Mouse (Mus musculus) kidney, adult 9 months (tissue): ENCODE measurements at regions not wholly inside any gene's neighbourhood (a gene's known extent, or its start where the extent isn't known, plus 50 kb on each side); places are given as distances from the start of the nearest gene placed in this dataset.

Source experiments
- DNase-seq: peaks from one replicate; pipeline ENCODE4 v3.0.0; 2022

DNA sequence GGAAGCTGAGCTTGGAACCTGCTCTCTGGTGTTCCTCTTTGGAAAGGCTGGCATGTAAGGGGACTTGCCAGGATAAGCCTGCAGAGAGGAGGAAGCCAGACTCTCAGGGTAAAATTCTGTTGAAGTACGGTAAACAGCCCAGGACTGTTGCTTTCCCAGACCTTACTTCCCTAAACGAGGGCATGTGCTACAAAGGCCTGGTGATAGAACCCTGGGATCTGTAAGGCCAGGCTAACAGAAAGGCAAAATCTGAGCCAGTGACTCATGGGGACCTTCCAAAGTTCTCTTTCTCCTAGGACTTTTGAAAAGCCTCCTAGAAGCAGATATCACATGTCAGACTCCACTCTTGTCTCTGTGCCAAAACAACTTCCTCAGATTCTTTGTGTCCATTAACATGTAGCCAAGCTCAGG lies 130.0 kb upstream of the Cxcr4 start:
- DNase-seq: peak; percentile 40

DNA sequence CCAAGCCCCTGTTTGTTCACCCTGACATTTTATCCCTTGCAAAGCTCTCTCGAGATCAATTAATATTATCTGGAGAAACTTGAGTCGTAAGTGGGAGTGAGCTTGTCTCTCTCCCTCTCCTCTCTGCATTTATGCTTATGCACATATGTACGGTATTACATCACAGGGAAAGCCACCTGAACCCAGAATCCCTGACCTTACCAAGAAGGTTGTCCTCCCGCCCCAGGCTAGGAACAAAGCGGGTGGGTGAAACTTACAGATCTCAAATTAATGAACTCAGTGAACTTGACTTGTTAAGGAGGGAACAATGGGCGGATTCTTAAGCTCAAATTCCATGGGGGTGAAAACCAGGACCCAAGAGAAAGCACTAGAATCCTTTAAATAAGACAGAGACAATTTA lies 122.8 kb upstream of the Cxcr4 start:
- DNase-seq: peak; percentile 26

DNA sequence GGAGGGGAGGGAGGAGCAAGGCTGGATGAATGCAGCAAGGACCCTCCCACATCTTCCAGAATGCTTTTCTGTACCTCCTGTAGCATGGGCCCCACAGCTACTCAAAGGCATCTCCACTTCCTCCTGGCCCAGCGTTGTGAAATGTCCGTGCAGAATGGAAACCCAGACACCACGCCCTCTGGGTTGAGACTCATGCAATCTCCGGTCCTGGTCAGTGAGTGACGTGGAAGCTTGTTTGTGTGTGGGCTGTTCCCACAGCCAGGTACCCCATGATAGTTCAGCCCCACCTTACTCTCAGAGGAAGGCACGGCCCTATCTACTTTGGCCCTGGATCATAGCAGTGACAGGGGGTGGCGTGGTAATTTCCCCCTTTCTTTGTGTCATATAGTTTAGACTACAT lies 120.8 kb upstream of the Cxcr4 start:
- no peak for DNase-seq

DNA sequence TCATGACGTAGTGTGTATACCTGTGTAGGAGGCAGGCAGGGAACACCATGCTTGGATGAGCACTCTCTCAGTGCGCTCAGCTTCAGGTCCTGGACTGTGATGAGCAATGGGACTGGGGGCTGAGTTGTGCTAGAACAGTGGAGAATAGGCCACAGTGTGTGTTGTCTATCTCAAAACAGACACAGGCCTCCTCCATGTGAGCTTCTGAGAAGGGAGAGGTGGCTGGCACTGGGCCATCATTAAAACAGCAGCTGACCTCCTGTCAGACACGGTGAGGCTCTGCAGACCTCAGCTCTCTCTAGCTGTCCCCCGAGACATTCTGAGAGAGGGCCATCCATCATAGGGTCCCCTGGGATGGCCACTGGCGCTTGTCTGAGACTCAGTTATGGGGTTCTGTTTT lies 119.0 kb upstream of the Cxcr4 start:
- no peak for DNase-seq

DNA sequence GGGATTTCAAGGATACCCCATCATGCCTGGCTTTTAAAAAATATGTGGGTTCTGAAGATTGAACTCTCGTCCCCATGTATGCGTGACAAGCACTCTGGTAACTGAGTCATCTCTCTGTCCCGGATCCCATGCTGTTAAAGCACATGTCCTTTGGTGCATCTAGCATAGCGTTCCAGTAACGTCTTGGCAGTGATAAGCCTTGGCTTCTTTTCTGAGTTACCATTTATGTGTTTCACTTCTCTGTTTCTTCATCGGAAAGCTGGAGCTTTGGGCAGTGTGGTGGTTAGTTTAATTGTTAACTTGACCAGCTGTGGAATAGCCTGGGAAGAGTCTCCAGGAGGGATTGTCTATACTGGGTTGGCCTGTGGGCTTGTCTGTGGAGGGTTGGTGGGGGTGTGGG lies 115.7 kb upstream of the Cxcr4 start:
- peak; percentile 15 for DNase-seq

DNA sequence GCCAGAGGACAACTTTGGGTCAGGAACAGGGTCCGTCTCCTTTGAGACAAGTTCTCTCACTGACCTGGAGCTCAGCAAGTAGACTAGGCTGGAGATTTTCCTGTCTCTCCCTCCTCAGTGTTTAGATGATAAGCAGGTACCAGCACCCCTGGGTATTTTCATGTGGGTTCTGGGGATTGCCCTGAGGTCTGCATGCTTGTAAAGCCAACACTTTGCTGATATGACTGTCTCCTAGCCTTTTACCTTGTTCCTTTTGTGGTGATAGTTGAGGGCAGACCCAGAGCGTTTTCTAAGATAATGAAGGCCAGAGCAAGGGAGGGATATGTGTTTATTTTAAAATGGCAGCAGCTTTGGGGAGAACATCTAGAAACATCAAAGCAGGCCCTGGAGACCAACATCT lies 114.1 kb upstream of the Cxcr4 start:
- no peak for DNase-seq

DNA sequence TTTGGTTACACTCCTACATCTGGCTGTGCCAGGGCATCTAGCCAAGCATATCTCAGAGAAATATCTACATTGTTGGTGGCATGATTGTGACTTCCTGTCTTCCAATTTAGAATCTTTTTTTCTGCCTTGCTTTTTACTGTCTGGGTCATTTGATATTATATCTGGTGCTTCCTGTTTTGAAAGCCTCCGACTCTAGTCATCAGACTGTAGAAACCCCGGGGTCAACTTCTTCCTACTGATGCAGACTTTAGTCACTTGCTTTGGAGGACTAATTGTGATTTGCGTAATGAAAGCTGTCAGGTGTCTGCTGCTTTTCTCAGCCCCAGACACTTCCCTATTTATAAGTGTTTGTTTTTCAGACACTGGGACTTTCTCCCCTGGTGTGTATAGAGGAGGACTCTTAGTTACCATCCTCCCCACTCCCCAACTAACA lies 113.0 kb upstream of the Cxcr4 start:
- peak; percentile 43 for DNase-seq

DNA sequence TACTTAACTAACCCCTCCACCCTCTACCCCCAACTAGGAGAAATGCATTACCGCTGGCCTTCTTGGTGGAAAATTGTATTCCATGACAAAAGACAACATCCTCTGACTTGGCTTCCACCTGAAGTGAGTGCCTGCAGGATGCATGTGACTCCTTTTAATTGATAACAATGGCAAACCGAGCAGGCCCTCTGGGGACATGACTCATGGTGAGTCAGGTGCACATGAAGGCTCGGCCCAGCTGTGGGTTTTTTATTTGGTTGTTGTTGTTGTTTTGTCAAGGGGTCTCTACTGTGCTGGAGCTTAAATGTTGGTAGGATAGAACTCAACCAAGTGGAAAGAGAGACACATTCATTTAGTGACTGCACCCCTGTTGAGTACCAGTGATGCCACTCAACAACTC lies 109.2 kb upstream of the Cxcr4 start:
- DNase-seq: no peak

DNA sequence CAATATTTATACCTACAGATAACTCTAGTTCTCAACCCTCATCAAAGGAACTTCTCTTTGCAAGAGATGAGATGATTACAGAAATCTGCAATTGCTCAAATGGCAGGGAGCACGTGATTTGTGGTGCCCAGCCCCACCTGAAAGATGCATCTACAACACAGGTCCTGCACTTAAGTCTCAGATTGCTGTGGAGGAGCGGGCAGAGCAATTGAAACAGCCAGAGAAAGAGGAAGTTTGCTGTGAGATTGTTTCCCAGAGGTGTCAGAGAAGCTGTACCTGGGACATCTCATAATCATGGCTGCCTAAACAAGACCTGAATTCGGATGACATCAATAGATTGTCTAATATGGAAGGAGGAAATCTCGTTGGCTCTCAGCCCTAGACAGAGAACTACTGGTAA lies 105.9 kb upstream of the Cxcr4 start:
- DNase-seq: no peak

DNA sequence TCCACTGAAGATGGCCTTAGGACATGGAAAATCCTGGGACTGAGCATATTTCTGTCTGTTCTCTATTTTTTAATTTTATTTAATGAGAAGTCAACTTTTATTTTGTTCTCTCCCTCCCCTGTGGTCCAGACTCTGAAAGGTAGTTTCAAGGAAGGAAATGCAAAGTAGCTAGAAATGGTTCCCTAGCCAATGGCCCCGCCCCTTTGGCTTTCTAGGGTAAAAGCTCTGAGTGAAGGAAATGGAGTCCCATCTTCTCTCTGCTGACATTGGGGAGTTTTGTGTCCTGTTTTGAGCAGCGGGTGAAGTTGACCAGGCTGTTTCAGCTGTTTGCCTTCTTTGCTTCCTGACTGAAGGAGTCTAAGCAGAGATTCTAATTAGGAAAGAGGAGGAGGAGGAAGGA lies 103.8 kb upstream of the Cxcr4 start:
- no peak for DNase-seq

DNA sequence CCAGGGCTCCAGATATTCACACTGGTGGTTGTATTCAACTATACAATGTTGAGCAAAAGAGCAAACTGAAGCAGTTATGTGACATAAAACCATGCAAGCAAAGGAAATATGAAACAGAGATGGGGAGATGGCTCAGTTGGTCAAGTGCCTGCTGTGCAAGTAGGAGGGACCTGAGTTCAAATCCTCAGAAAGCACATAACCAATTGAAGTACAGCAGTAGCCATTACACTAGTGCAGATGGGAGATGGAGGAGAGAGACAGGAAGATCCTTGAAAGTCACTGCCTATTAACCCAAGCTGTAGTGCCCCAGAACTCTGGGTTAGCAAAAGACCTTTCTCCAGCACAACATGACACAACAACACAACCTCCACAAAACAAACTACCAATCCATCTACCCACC lies 100.7 kb upstream of the Cxcr4 start:
- no peak for DNase-seq

DNA sequence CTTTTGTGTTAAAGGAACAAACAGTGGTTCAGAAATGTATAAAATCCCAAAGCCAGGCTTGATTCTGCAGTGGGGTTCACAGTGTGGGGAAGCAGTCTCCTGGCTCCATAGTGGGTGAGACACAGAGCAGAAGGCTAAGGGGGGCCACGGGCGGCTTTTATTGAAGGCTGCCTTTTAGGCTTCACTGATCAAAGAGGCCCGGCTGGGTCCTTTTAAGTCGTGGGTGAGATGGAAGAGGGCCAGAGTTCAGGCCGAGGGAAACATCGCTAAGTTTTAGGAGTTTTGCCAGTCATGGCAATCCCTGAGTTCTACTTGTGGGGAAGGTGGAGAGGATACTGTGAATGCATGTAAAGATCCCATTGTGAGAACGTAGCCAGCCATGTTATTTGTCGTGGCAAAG lies 100.2 kb upstream of the Cxcr4 start:
- DNase-seq: no peak

DNA sequence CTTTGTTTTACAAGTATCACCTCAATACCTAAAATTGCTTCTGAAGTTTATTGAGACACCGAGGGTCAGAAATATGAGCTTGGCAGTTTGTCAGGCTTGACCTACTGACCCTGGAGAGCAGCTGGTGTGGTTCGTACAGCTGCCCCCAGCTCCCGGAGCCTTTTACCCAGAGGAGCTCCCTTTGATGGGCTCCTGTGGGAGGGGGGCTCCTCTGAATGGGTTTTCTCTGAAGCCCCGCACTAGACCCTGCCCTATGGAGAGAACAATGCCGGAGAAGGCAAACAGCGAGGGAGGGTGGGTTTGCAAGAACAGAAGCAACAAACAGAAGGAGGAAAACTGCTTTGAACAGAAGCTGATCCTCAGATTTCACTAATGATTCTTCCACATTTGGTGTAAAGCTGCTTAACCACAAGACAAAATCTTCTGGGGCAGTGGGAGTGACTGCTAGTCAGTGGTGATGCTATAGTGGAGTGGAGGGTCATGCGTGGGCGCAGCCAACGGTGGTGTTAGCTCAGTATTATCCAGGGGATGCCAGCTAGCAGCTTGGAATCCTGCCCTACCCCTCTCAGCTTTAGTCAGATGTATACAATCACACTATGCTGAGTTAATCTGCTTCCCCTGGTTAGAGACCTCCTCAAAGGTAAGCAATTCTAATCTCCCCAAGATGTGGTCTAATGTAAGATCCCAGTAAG lies 95.3 kb upstream of the Cxcr4 start:
- DNase-seq: no peak

DNA sequence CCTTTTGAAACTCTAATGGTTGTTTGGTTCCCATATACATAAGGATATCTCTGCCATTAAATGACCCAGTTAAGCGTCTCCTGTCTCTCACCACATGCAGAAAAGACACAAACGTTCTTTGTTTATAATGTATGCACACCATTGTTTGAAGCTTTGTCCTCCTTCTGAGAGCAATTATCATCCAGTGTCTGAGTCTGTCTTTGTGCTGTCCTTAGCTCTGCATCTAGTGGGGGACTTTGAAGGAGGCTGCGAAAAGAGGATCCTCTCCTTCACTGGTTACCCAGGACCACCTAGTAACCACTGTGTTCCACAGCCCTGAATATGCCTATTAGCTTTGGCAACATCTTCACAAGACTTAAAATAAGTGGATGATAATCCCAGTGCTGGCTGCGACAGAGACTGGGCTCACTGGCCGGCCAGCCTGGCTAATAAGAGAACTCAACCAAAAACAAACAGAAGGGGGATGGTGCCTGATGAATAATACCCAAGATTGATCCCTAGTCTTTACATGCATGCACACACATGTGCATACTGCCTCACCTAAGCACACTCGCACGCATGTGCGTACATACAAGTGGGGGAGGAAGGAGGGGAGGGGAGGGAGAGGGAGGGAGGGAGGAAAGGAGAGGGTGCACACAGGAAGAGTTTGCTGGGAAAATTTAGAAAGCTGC lies 93.5 kb upstream of the Cxcr4 start:
- no peak for DNase-seq

DNA sequence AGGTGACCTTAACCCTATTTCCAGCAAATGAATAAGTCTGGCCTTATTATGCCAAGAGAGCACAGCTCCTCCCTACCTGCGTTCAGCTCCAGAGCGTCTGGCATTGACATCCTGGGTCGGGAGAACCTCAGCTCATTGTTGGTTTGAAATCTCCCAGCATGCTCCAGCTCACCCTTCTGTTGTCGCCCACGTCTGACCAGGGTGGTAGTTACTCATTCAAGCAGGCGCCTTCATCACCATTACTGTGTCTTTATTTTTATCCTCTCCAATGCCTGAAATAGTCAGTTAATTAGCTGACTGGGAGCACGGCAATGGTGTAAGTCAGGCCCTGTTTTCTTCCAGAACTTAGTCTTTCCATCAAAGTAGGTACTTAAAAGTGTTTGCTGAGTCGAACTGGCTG lies 90.8 kb upstream of the Cxcr4 start:
- DNase-seq: no peak

DNA sequence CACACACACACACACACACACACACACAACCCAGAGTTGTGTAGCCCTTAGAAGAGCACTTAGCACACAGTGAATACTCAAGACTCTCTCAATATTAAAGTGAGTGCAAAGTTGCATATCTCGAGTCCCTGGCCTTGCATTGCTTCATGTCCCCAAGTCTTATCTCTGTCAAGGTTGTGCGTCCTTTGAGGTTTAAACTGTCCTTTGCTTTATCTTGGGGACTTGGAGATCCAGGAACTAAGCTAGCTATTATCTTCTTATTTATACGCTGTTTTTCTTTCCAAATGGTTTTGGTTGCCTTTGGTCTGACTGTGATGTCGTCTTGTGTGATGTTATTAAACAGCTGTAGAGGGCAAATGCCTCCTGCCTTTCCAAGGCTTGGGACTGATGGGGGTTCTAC lies 89.2 kb upstream of the Cxcr4 start:
- no peak for DNase-seq

DNA sequence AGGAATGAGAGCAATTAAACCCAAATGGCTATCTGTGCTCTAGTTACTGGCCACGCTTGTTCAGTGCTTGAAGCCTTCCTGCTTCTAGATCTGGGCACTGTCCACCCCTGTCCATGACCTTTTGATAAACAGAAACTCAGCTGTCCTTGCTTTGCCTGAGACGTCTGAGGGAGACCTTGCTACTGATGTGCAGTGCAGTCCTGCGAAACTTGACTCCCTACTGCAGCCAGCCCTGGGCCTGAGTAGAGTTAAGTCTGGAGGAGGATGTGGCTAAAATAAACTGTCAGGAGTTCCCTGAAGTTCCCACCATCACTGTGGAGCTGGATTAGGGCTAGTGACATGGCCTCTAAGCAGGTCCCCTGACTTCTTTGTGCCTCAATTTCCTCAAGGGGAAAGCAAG lies 88.4 kb upstream of the Cxcr4 start:
- DNase-seq: no peak

DNA sequence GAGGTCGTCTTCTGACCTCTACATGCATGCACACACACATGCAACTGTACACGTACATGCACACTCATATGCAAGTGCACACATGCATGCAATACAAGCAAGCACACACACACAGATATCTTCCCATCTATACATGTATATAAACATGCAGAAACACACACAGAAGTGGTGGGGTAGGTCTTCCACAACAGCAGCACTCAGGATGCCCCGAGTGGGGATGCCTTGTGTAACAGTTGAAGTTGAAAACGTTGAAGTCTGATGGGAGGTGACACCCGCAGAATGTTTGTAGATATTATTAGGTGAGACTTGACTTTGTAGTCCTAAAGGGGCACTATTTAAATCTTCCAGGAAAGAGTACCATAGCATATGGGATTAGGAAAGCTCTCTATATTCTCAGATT lies 87.9 kb upstream of the Cxcr4 start:
- DNase-seq: no peak

DNA sequence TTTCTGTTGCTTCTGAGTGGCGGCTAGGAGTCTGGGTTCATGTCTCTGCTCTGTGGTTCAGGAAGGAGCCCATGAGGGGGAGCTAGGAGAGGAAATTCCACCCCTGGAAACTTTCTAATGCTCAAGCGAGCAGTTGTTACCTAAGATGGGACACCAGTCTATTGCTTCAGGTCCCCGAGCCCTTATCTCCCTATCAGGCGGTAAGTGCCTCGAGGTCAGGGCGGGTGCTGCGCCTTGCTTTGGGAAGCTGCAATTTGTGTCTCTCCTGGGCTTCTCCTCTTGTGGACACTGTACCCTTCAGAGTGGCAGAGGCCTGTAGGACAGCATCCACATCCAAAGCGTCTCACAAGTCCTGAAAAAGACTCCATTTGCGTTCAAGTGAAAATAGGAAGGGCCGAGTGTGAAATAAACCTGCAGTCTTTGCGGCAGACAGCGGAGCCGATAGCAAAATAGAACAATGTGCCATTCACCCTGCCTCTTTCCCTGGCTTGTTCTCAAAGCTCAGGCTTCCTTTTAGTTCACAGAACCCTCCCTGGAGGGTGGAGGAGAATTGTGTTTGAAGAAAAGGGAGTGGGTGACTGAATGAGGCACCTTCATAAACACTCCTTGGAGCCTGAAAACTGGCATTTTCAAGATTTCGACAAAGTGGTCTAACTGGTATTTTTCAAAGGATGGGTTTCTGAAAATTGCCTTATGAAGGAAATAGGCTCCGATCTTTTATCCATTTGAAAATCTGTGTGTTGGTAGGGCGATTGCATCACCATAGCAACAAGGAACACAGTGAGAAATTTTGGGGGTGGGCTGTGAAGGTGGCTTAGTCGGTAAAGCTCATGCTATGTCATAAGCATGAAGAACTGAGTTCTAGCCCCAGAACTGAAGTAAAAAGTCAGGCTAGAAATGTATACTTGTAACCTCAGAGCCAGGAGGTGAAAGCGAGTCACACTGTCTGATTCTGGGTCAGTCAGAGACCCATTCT lies 87.2 kb upstream of the Cxcr4 start:
- DNase-seq: no peak

DNA sequence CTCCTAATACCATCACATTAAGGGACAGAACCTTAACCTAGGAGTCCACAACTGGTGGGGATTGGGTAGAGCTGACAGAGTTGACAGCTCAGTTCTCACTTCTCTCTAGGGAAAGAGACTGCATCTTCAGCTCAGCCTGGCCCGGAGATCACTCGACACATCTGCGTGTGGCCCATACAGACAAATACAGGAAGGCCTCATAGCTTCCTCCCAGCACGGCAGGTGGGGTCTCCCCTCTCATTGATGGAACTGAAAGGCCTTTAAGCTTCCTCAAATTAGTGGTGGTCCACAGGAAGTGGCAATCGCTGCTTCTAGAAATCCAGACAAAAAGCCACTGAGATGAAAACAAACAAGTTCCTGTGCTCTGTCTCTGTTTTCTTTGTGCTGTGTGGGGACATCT lies 83.4 kb upstream of the Cxcr4 start:
- no peak for DNase-seq

DNA sequence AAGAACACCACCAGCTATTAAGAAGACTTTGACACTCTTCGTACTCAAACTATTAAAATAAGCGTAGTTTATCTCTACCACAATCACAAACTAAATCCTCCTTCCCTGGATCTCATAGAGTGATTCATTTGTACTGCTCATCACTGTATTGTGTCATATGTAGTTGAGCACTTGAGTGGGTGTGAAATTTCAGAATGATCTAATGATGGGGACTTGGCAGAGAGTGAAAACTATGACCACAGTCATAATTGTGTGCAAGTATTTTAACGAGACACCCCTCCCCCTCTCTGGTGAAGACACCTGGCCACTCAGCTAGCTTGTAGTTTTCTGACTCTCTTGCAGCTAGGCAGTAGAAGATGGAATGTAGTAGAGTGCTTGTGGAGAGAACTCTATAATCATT lies 80.2 kb upstream of the Cxcr4 start:
- no peak for DNase-seq

DNA sequence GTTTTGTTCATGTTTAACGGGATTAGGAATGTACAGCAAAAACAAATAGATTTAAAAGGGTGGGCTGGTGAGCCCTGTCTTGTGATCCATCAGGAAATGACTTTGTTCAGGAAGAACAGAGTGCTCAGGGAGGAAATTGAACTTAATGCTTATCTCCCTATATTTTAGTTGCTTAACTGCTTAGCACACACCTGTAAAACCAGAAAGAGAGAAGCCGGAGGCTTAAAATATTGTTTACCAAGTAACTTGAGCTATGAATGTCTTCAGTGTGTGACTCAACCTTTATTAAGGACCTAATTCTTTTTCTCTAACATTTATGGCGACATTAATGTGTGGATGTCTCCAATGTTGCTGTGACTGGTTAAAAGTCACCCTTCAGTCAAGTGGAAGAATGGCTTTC lies 79.4 kb upstream of the Cxcr4 start:
- no peak for DNase-seq

DNA sequence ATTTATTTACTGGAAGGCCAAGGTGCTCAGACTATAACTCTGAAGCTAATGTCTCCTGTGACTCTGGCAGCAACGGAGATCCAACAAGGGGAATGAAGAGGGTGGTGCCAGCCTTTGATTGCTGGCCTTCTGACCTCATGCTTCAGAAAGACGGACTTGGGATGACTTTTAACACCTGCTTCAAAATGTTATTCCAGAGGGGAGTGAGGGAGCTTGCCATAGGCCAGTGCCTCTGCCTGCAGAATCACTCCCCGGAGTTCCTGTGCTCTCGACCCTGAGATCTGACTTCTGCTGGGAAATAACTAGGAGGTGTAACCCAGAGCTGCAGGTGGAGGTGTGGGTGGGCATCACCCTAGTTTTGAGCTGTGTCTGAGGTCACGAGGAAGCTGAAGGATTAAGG lies 78.9 kb upstream of the Cxcr4 start:
- DNase-seq: no peak

DNA sequence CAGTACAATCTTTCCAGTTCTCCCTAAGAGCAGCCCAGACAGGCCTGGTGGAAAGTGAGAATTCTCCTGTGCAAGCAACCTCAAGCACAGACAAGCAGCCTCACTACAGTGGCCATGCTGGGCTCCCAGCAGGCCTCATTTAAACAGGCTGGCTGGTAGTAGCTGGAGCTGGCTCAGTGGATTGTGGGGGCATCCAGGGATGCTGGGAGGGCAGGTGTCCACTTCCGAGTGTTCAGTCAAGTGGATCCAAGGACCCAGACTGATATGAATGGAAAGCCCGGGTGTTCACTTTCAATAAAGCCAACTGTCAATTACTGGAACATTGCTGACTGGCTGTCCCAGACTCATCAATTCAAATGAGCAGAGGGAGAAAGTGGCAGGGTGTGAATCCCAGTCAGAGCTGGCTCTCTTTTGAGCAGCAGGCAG lies 77.2 kb upstream of the Cxcr4 start:
- DNase-seq: no peak
